Mouse (Mus musculus) liver, embryonic 16.5 days (tissue): ENCODE measurements at regions not wholly inside any gene's neighbourhood (a gene's known extent, or its start where the extent isn't known, plus 50 kb on each side); places are given as distances from the start of the nearest gene placed in this dataset.

Experiments used
- ATAC-seq: fragments of 200-750 bp; cut with Nextera tagmentation; 2 replicates; pipeline ENCODE4 v1.8.0; 2017; ENCODE audit warnings: low read depth, mild to moderate bottlenecking, moderate number of reproducible peaks, moderate library complexity
- H3K27ac ChIP-seq: fragments of 300-500 bp; sonication (generic); 2 replicates; pipeline ENCODE4 v1.5.1; 2014; ENCODE audit warnings: mild to moderate bottlenecking, low read length
- H3K27me3 ChIP-seq: fragments of 300-500 bp; sonication (generic); 2 replicates; pipeline ENCODE4 v1.6.1; 2014; ENCODE audit warnings: low read depth, low read length, mixed read lengths; ENCODE audit not compliant: control insufficient read depth, insufficient read depth
- H3K36me3 ChIP-seq: fragments of 300-500 bp; sonication (generic); 2 replicates; pipeline ENCODE4 v1.6.1; 2014; ENCODE audit warnings: mild to moderate bottlenecking; ENCODE audit not compliant: control insufficient read depth, insufficient read depth
- H3K4me1 ChIP-seq: fragments of 300-500 bp; sonication (generic); 2 replicates; pipeline ENCODE4 v1.6.1; 2014; ENCODE audit warnings: low read depth, low read length, mixed read lengths; ENCODE audit not compliant: control insufficient read depth
- H3K4me2 ChIP-seq: fragments of 300-500 bp; sonication (generic); 2 replicates; pipeline ENCODE4 v1.6.1; 2014; ENCODE audit warnings: low read depth, low read length, mixed read lengths
- H3K4me3 ChIP-seq: fragments of 300-500 bp; sonication (generic); 2 replicates; pipeline ENCODE4 v1.5.1; 2014; ENCODE audit warnings: low read depth, mild to moderate bottlenecking, low read length
- H3K9ac ChIP-seq: fragments of 300-500 bp; sonication (generic); 2 replicates; pipeline ENCODE4 v1.6.1; 2014; ENCODE audit warnings: low read depth, low read length
- H3K9me3 ChIP-seq: fragments of 300-500 bp; sonication (generic); replicated peaks from 2 replicates; pipeline ENCODE4 v1.6.1; 2016; ENCODE audit warnings: low read length; ENCODE audit not compliant: control insufficient read depth
- WGBS: fragments of 180-500 bp; shearing (Covaris S2); extraction: QIAGEN DNeasy Blood & Tissue Kit; methylation state at CpG from one replicate; pipeline ENCODE4 v1.1.7; 2014; ENCODE audit not compliant: insufficient replicate concordance; 5-methylcytosine and 5-hydroxymethylcytosine counted together

DNA sequence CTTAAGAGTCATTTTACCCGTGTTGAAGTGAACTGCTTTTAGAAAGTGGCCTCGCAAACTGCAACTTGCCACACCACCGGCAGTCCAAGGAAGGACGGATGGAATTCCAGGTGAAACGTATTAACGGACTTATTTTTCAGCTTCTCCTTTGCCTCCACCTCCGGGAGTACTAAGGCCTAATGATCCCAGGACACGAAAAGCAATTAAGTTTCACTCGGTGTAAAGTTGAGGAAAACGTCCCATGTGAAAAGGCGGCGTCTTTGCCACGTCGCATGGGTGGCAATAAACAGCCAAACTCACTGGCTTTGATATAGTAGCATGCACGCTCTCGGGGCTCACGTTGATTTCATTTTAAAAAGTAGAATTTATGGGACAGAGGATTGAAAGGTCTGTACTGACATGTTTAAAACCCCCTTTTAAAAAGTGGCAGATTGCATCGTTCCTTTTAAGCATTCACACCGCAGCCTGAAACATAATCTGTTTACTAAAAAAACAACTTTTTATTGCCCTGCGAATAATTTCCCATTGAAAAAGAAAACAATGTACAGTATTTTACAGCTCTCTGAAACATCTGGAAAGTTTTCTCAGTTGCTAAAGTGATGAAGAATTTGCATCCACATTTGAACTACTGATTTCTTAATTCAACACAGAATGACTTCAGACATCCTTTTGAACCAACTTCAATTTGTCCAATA is 385.4 kb upstream of the Npvf start:
- Histone ChIP-seq H3K36me3 (no peaks in the 10 kb centered on the region), H3K9ac (no peak overlapping the region), H3K4me1 (no peaks in the 10 kb centered on the region), H3K4me3 (no peak overlapping the region), H3K27me3 (no peaks in the 10 kb centered on the region), H3K27ac (no peak overlapping the region), H3K9me3 (no peaks in the 10 kb centered on the region), H3K4me2 (no peak overlapping the region)
- 77% methylated on average over 20 of the region's 20 CpGs for WGBS
- ATAC-seq = no peak

DNA sequence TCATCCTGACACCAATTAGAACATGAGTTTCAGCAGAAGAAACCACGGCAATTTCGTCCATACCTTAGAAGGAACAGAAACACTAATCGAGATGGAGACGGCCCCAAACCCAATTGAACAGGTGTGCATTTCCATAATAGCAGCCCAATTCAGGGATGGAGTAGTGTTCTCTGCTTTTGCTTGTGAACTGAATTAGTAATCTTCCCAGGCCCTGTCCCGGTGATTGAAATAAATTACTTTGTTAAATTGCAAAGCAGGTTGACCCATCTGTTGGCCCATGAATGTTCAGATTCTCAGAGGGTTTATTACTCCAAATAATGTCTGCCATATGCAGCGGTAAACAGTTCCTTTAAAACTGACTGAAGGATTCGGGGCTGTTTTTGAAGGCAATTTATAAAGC is 388.5 kb upstream of the Nfe2l3 start:
- no peaks in the 10 kb centered on the region for H3K4me1 ChIP-seq
- no peak for ATAC-seq
- 68% methylated on average over 7 of the region's 7 CpGs for WGBS

DNA sequence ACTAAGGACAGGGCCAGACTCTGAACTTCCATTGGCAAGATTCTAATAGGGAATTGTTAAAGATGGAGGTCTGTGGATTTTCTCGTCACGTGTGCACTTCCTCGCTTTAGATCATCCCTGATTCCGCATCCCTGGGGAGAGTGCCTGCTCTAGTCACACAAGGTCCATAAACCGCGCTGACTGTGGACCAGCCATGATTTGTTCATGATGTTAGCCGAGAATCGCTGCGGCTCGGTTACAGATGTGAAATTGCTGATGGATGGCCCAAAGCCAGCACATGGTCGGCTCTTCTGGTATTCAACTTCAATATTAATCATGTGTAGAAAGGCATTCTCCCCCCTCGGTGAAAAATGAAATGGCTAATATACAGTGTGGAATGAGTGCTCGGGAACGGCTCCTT is 387.6 kb upstream of the Nfe2l3 start:
- H3K4me3 ChIP-seq = no peak overlapping the region
- no peak overlapping the region for H3K9ac ChIP-seq
- WGBS = 82% methylated on average over 14 of the region's 14 CpGs
- H3K36me3 ChIP-seq = no peaks in the 10 kb centered on the region
- no peak overlapping the region for H3K27ac ChIP-seq
- no peaks in the 10 kb centered on the region for H3K9me3 ChIP-seq
- no peaks in the 10 kb centered on the region for H3K4me1 ChIP-seq
- no peak overlapping the region for H3K4me2 ChIP-seq
- H3K27me3 ChIP-seq = no peaks in the 10 kb centered on the region
- ATAC-seq = no peak

More for the DNA sequence above, 388.5 kb upstream of the Nfe2l3 start:
- Histone ChIP-seq H3K36me3 (no peaks in the 10 kb centered on the region), H3K4me2 (no peak overlapping the region), H3K9ac (no peak overlapping the region), H3K4me3 (no peak overlapping the region), H3K27ac (no peak overlapping the region), H3K9me3 (no peaks in the 10 kb centered on the region), H3K27me3 (no peaks in the 10 kb centered on the region)

DNA sequence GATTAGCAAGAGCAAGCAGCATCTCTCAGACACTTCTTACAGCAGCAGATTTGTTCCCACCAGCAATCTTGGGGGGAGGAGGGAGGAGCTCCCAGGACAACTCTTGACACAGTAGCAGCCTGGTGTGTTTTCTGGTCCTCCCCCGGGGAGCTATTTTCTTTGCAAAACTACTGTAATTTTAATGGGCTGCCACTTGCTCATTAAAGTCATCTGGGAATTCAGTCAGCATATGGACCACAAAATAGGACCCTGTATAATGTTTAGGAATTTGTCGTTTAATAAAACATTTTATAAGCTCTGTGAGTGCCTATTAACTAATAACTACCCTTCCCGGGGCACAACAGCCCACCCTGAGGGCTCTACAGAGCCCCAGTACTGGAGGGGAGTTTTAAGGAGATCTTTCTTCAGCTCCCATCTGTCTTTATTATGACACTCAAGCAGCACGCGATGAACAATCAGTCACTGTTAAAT is 380.0 kb upstream of the Nfe2l3 start:
- Histone ChIP-seq H3K27me3 (no peaks in the 10 kb centered on the region), H3K4me1 (no peaks in the 10 kb centered on the region), H3K4me2 (no peak overlapping the region), H3K9ac (no peak overlapping the region), H3K36me3 (no peaks in the 10 kb centered on the region), H3K9me3 (no peaks in the 10 kb centered on the region), H3K4me3 (no peak overlapping the region), H3K27ac (no peak overlapping the region)
- WGBS = 64% methylated on average over 5 of the region's 5 CpGs
- no peak for ATAC-seq

DNA sequence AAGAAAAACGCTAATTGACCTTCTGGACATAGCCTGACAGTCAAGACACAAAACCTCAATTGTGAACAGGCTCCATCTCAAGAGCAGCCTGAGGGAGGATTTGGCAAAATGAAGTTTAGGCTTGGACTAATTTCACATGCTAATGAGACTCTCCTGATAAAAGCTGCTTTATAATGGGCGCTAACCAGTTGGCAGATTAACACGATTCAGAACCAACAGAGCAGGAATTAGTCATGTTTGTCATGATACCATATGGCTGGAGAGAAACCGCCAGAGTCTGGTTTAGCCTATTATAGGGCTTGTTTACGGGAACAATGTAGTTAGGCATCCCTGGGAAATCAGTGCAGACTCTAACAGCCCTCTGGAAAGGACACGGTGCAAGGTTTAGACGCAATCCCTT is 375.2 kb upstream of the Nfe2l3 start:
- Histone ChIP-seq H3K9ac (no peak overlapping the region), H3K36me3 (no peaks in the 10 kb centered on the region), H3K27ac (no peak overlapping the region), H3K4me2 (no peak overlapping the region), H3K4me3 (no peak overlapping the region), H3K4me1 (no peaks in the 10 kb centered on the region), H3K9me3 (no peaks in the 10 kb centered on the region), H3K27me3 (no peaks in the 10 kb centered on the region)
- 47% methylated on average over 7 of the region's 7 CpGs for WGBS
- ATAC-seq = no peak

DNA sequence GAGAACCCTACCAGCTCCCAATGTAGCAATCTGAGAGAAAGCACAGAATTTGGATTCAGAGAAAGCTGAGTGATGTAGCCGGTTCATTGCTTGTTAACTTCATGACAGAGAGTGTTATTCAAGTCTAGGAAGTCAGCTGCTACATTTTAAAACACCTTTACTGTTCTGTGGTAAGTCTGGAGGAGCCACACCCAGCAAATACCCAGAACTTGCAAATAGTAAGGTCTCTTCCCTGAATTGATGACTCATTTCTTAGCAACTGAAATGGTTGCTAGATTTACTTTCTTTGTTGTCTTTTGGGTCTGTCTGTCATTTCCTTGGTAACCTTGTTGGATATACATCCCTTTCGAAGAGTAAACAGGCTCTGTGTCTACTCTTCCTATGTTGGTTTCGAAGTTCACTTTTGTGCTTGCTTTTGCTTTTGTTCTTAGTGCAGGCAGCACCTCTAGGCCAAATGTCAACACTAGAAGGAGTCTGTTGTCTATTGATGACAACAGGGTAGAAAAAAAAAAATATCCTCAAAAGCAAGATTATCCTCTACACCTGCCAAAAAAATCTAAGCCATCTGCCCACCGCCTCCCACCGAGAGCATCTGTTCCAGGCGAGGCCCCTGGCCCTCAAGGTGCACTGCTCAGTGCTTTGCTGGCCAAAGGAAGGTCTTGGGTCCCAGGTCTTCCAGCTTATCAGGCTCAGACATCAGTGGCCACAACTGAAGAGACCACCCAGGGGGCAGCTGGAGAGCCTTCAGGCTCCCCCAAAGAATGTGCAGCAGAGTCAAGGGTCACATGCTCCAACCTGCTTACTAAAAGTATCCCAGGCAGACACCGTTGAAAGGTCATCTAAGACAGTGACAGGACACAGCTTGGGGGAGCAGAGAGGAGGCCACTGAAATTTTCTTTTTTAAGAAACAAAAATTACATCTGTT is 372.3 kb upstream of the Nfe2l3 start:
- no peaks in the 10 kb centered on the region for H3K36me3 ChIP-seq
- H3K4me3 ChIP-seq = no peak overlapping the region
- H3K9ac ChIP-seq = no peak overlapping the region
- no peaks in the 10 kb centered on the region for H3K9me3 ChIP-seq
- ATAC-seq = no peak
- 60% methylated on average over 7 of the region's 7 CpGs for WGBS
- H3K4me2 ChIP-seq = no peak overlapping the region
- H3K27ac ChIP-seq = no peak overlapping the region
- no peaks in the 10 kb centered on the region for H3K27me3 ChIP-seq
- no peaks in the 10 kb centered on the region for H3K4me1 ChIP-seq

DNA sequence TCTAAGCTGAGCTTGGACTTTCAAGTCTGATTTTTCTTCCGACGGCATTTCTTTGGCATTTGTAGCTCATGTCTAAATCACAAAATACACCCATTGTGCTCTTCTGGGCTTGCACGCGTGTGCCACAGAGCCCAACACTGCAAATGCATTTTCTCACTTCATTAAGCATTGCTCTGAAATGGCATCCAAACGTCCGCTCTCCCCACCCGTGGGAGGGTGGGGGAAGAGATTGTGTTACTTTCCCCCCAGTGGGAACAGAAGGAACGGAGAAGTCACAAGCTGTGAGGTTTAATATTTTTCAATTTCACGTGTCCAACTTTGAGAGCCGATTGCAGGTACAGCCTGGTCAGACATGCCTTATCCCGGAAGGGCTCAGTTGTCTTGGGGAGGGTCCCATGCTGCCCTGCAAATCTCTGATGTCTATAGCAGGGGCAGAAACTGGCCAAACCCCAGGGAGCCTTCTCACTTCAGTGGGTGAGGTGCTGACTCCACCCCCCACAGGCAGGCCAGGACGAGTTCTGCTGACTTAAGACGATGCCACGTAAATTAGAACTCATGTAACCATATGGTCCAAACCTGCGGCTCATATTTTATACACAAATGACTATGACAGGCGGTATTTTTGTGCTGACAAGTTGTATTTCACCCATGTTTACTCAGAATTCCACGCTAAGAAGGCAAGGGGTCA is 371.5 kb upstream of the Nfe2l3 start:
- H3K4me3 ChIP-seq = no peak overlapping the region
- H3K9me3 ChIP-seq = no peaks in the 10 kb centered on the region
- no peaks in the 10 kb centered on the region for H3K27me3 ChIP-seq
- no peaks in the 10 kb centered on the region for H3K4me1 ChIP-seq
- H3K36me3 ChIP-seq = no peaks in the 10 kb centered on the region
- no peak overlapping the region for H3K4me2 ChIP-seq
- H3K27ac ChIP-seq = no peak overlapping the region
- 68% methylated on average over 17 of the region's 17 CpGs for WGBS
- no peak overlapping the region for H3K9ac ChIP-seq
- no peak for ATAC-seq

DNA sequence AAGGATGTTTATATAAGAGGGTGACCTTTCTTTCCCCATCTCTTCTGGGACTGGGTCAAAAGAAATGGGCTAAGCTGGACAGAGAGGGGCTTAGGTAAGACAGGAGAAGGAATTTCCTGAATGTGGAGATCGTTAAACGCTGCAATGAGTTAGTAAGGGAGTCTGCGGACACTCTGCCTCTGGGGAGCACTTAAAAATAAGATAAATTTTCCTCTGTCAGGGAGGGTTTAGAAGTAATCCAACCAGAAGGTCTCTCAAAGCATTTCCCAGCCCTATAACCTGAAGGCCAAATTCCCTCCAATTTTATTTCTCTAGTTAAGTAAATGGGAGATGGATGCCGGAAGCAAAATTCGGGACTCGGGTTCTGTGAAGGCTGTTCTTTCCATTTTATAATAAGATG is 367.3 kb upstream of the Nfe2l3 start:
- Histone ChIP-seq H3K36me3 (no peaks in the 10 kb centered on the region), H3K4me3 (no peak overlapping the region), H3K4me1 (no peaks in the 10 kb centered on the region), H3K9ac (no peak overlapping the region), H3K4me2 (no peak overlapping the region), H3K27me3 (no peaks in the 10 kb centered on the region), H3K9me3 (no peaks in the 10 kb centered on the region), H3K27ac (no peak overlapping the region)
- ATAC-seq = no peak
- WGBS = 69% methylated on average over 6 of the region's 6 CpGs
